Mouse (Mus musculus): ENCODE data around the gene Arsa. TPM values are rescaled to one million over a fixed set of nuclear protein-coding genes. Genes with fewer than 3 reads are reported as not detected.

The Arsa gene
- total RNA-seq (2022): 10 to 100 TPM; 30.9 to 38.1 (median 33.3) TPM

GRCm38 (mm10) chr15:89477091-89477491 is at the start of gene Arsa:
TSS of gene Arsa (minus strand) at chr15:89477425.
- DNase-seq (ENCODE audit: low spot score in 2 of 2): no peak

- no peak for DNase-seq (ENCODE audit: low spot score in 2 of 2)
Measured at GRCm38 (mm10) chr15:89526776-89527325, 49.6 kb upstream of the Arsa start.

- no peak for DNase-seq (ENCODE audit: low spot score in 2 of 2)
Measured at GRCm38 (mm10) chr15:89525896-89526295, 48.7 kb upstream of the Arsa start.

- no peak for DNase-seq (ENCODE audit: low spot score in 2 of 2)
Measured at GRCm38 (mm10) chr15:89525464-89525863, 48.2 kb upstream of the Arsa start.

GRCm38 (mm10) chr15:89524611-89525415 is 47.6 kb upstream of the Arsa start:
- no peak for DNase-seq (ENCODE audit: low spot score in 2 of 2)

GRCm38 (mm10) chr15:89524001-89524571 is 46.9 kb upstream of the Arsa start:
- no peak for DNase-seq (ENCODE audit: low spot score in 2 of 2)

- DNase-seq (ENCODE audit: low spot score in 2 of 2): no peak
Measured at GRCm38 (mm10) chr15:89523283-89523832, 46.1 kb upstream of the Arsa start.

GRCm38 (mm10) chr15:89522566-89523282 is 45.5 kb upstream of the Arsa start:
- no peak for DNase-seq (ENCODE audit: low spot score in 2 of 2)

- DNase-seq (ENCODE audit: low spot score in 2 of 2): no peak
Measured at GRCm38 (mm10) chr15:89521951-89522350, 44.7 kb upstream of the Arsa start.

- DNase-seq (ENCODE audit: low spot score in 2 of 2): no peak
Measured at GRCm38 (mm10) chr15:89512679-89513078, 35.5 kb upstream of the Arsa start.

- DNase-seq (ENCODE audit: low spot score in 2 of 2): no peak
Measured at GRCm38 (mm10) chr15:89507751-89508150, 30.5 kb upstream of the Arsa start.

- no peak for DNase-seq (ENCODE audit: low spot score in 2 of 2)
Measured at GRCm38 (mm10) chr15:89504838-89505237, 27.6 kb upstream of the Arsa start.

- DNase-seq (ENCODE audit: low spot score in 2 of 2): no peak
Measured at GRCm38 (mm10) chr15:89501321-89501720, 24.1 kb upstream of the Arsa start.

- no peak for DNase-seq (ENCODE audit: low spot score in 2 of 2)
Measured at GRCm38 (mm10) chr15:89500221-89500791, 23.1 kb upstream of the Arsa start.

GRCm38 (mm10) chr15:89499784-89500220 is 22.6 kb upstream of the Arsa start:
- DNase-seq (ENCODE audit: low spot score in 2 of 2): no peak

- DNase-seq (ENCODE audit: low spot score in 2 of 2): no peak
Measured at GRCm38 (mm10) chr15:89498961-89499688, 21.9 kb upstream of the Arsa start, which contains the start of gene Shank3. TSS of gene Shank3 (plus strand) at chr15:89499623.

- peak in 1 of 2 experiments; percentile 79 for DNase-seq (ENCODE audit: low spot score in 2 of 2)
Measured at GRCm38 (mm10) chr15:89498049-89498960, 21.1 kb upstream of the Arsa start.

- no peak for DNase-seq (ENCODE audit: low spot score in 2 of 2)
Measured at GRCm38 (mm10) chr15:89497391-89498048, 20.3 kb upstream of the Arsa start.

GRCm38 (mm10) chr15:89496841-89497240 is 19.6 kb upstream of the Arsa start:
- no peak for DNase-seq (ENCODE audit: low spot score in 2 of 2)

Data from layer of hippocampus, adult 8-10 months (tissue).